Mouse (Mus musculus) small intestine, adult 2 months (tissue): Measurements from ENCODE around the gene Timp4.

Experiments
- CTCF ChIP-seq: fragments of 200-500 bp; IDR thresholded peaks from 2 replicates; pipeline ENCODE4 v1.5.1; 2012; ENCODE audit warnings: low read depth, mild to moderate bottlenecking, control low read depth, inconsistent platforms, low read length, moderate library complexity, mixed read lengths; ENCODE audit not compliant: insufficient replicate concordance, insufficient read length; ENCODE audit errors: extremely low read depth
- POLR2A ChIP-seq: fragments of 200-500 bp; IDR thresholded peaks from 2 replicates; pipeline ENCODE4 v1.6.1; 2012; ENCODE audit warnings: low read depth, mild to moderate bottlenecking, control low read depth, inconsistent platforms, low read length, moderate library complexity

DNA sequence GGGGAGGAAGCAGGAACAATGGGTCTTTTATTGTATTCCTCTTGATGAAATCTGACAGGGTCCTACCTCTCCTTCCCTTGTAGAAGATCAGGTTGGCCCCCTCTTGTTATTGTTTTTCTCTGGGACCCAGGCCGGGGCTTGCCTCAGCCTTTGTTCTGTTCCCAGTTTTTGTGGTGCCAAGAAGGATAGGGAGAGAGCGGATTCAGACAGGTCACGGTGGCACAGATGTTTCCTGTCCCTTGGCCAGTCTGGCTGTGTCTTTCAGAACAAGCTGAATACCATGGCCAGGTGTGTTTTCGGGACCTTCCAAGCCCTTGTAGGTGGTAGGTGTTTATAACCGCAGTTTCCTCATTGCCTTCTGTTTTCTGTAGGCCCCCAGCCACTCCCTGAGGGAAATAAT is 38.9 kb downstream of the Timp4 start:
- TF ChIP-seq CTCF = no peak
- TF ChIP-seq POLR2A = no peak
